Comparison of ENCODE assay signal across 16 mouse cellular contexts in the genomic region with DNA sequence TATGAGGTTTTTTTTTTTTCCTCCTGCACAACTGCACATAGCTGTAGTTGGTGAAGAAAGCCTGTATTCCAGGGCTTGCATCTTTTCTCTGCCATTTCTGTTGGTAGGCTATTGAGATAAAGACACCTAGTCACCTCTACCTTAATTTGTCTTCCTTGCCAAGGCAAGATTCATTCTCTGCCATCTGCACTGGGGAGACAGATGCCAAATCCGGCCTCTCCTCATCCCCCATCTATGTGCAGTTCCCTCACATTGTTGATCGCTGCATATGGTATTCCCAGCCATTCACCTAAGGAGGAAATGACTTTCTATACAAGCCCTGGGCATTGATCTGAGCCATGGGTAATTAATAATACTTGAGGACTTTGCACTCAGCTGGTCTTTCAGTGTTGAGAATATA.
DNase-seq lines count a peak whose midpoint lies in the region; ATAC-seq lines count a peak whose summit lies in the region.
"Had no signal": no experiment of that assay in that cellular context is flagged by ENCODE, and none has a peak within 500 bp of the region (broad histone marks: within the 10 kb centered on the region; RNA-seq: fewer than 3 reads in every experiment).

No protein-coding gene starts in this region.

- peak; percentile 73 for DNase-seq in cerebellum, adult 9-10 months
- no peak for DNase-seq in cerebellum, adult 8-10 months
- DNase-seq in cerebellum, postnatal 25 days, result peak; percentile 56 to 64
- no peak for DNase-seq in right cerebral cortex, postnatal 14 days
- DNase-seq: adrenal gland, adult 2 months; adrenal gland, postnatal 25 days; forebrain, postnatal 0 days; gastrocnemius, postnatal 14 days; heart, postnatal 36 days; kidney, adult 11 months; kidney, adult 9 months had no signal

- no peak overlapping the region for H3K9ac ChIP-seq in hindbrain, embryonic 15.5 days
- H3K9ac ChIP-seq in hindbrain, embryonic 12.5 days, result no peak overlapping the region
- H3K9ac ChIP-seq: forebrain, embryonic 13.5 days; forebrain, postnatal 0 days; heart, embryonic 13.5 days had no signal

- no peak overlapping the region for H3K4me3 ChIP-seq in hindbrain, embryonic 15.5 days
- H3K4me3 ChIP-seq in hindbrain, embryonic 12.5 days, result no peak overlapping the region
- H3K4me3 ChIP-seq: embryonic facial prominence, embryonic 10.5 days; forebrain, embryonic 13.5 days; heart, embryonic 13.5 days had no signal

- H3K9me3 ChIP-seq in hindbrain, embryonic 15.5 days, result no peaks in the 10 kb centered on the region
- H3K9me3 ChIP-seq in hindbrain, embryonic 12.5 days (replicated peaks), result no peaks in the 10 kb centered on the region
- H3K9me3 ChIP-seq: embryonic facial prominence, embryonic 10.5 days; forebrain, embryonic 13.5 days; heart, embryonic 13.5 days had no signal

- no peak overlapping the region for H3K4me2 ChIP-seq in hindbrain, embryonic 15.5 days
- no peak overlapping the region for H3K4me2 ChIP-seq in hindbrain, embryonic 12.5 days (replicated peaks)
- H3K4me2 ChIP-seq: forebrain, embryonic 13.5 days; heart, embryonic 13.5 days had no signal

- no peaks in the 10 kb centered on the region for H3K36me3 ChIP-seq in hindbrain, embryonic 15.5 days
- H3K36me3 ChIP-seq in hindbrain, embryonic 12.5 days, result no peaks in the 10 kb centered on the region
- H3K36me3 ChIP-seq: embryonic facial prominence, embryonic 10.5 days; heart, embryonic 13.5 days had no signal

- 72% methylated on average over 2 of the region's 2 CpGs for WGBS in hindbrain, embryonic 15.5 days
- 82% methylated on average over 2 of the region's 2 CpGs for WGBS in hindbrain, embryonic 12.5 days

- peaks cover 31% of the 10 kb centered on the region for H3K4me1 ChIP-seq in hindbrain, embryonic 15.5 days (replicated peaks)
- 0 out of 2 replicates have a peak, but pooled peaks cover 4% of the 10 kb centered on the region for H3K4me1 ChIP-seq in hindbrain, embryonic 12.5 days

- peak overlapping the region; percentile 27; the same call in 1 of the 2 replicates for H3K27ac ChIP-seq in hindbrain, embryonic 15.5 days (replicated peaks)
- no peak overlapping the region for H3K27ac ChIP-seq in hindbrain, embryonic 12.5 days
- H3K27ac ChIP-seq: embryonic facial prominence, embryonic 10.5 days; heart, embryonic 13.5 days had no signal

- no peak for ATAC-seq in hindbrain, embryonic 15.5 days (ENCODE audit: low FRiP score, low read depth)
- ATAC-seq in hindbrain, embryonic 12.5 days (ENCODE audit: low FRiP score), result no peak
- ATAC-seq: forebrain, embryonic 13.5 days; forebrain, postnatal 0 days had no signal

- no peaks in the 10 kb centered on the region for H3K27me3 ChIP-seq in hindbrain, embryonic 15.5 days
- H3K27me3 ChIP-seq in hindbrain, embryonic 12.5 days, result no peaks in the 10 kb centered on the region
- H3K27me3 ChIP-seq: forebrain, embryonic 13.5 days; heart, embryonic 13.5 days had no signal

Comparison
In these comparisons a context has a peak if more than half of its experiments do, and no peak if none do; other contexts are left out.
1. DNase-seq: peak in cerebellum, adult 9-10 months (single experiment) and cerebellum, postnatal 25 days (2 of 2); none in cerebellum, adult 8-10 months (single experiment) and right cerebral cortex, postnatal 14 days (single experiment).